Mouse (Mus musculus) brain, embryonic 14.5 days (tissue): Measurements from ENCODE around the gene Ap4e1.

Experiments used
- CTCF ChIP-seq: fragments of 200-500 bp; IDR thresholded peaks from 2 replicates; pipeline ENCODE4 v1.5.1; 2012; ENCODE audit warnings: inconsistent platforms, mild to moderate bottlenecking, moderate library complexity, borderline replicate concordance; ENCODE audit not compliant: insufficient read depth, insufficient read length; ENCODE audit errors: extremely low read depth
- POLR2A ChIP-seq: fragments of 200-500 bp; IDR thresholded peaks from 2 replicates; pipeline ENCODE4 v1.6.1; 2012; ENCODE audit warnings: mild to moderate bottlenecking, inconsistent platforms, borderline replicate concordance; ENCODE audit not compliant: poor library complexity, insufficient read depth, insufficient read length, severe bottlenecking; ENCODE audit errors: extremely low read depth

DNA sequence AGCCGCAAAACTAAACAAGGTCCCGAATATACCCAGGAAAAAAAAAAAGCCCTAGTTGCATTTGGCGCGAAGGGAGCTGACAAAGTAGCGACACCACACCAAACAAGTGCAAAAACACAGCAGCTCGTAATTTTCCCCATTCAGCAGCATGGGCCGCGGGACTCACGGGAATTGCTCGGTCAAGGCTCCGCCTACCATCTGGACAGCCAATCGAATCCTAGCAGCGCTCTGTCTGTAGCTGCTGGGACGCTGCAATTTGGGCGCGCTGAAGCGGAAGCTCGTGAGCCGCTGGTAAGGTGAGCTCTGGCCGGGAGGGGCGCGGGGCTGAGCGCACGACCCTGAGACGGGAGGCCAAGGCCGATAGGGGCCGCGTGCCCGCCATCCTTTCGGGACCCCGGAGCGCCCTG lies 61.9 kb downstream of the Ap4e1 start, which contains the start of gene Blvra:
- peak; percentile 57; the same call in 1 of the 2 replicates for TF ChIP-seq POLR2A
- TF ChIP-seq CTCF = 0 out of 2 replicates have a peak, but pooled peaks have one; percentile 8
